Mouse (Mus musculus) ZHBTc4 (cell line): ENCODE results near the gene Rptor.

Source experiments
- DNase-seq: peaks from one replicate; pipeline ENCODE4 v3.0.0-alpha.2; 2011; ENCODE audit warnings: low read depth, low spot score

Gene Rptor

GRCm38 (mm10) chr11:119783653-119784052, 180.9 kb downstream of the Rptor start:
- DNase-seq, result no peak

- no peak for DNase-seq
Observed at GRCm38 (mm10) chr11:119784672-119785341, 182.1 kb downstream of the Rptor start.

- DNase-seq, result no peak
Observed at GRCm38 (mm10) chr11:119785661-119786384, 183.1 kb downstream of the Rptor start.

GRCm38 (mm10) chr11:119786385-119786880, 183.7 kb downstream of the Rptor start:
- DNase-seq, result no peak

- no peak for DNase-seq
Observed at GRCm38 (mm10) chr11:119788488-119788887, 185.8 kb downstream of the Rptor start.

GRCm38 (mm10) chr11:119788919-119789713, 186.4 kb downstream of the Rptor start:
- no peak for DNase-seq

GRCm38 (mm10) chr11:119791923-119792564, 189.3 kb downstream of the Rptor start:
- no peak for DNase-seq

- DNase-seq, result no peak
Observed at GRCm38 (mm10) chr11:119793378-119793777, 190.7 kb downstream of the Rptor start.

- no peak for DNase-seq
Observed at GRCm38 (mm10) chr11:119794020-119794419, 191.3 kb downstream of the Rptor start.

- no peak for DNase-seq
Observed at GRCm38 (mm10) chr11:119794671-119795070, 192.0 kb downstream of the Rptor start.

- no peak for DNase-seq
Observed at GRCm38 (mm10) chr11:119796406-119796805, 193.7 kb downstream of the Rptor start.

GRCm38 (mm10) chr11:119796846-119797245, 194.1 kb downstream of the Rptor start:
- DNase-seq, result no peak

GRCm38 (mm10) chr11:119799536-119799935, 196.8 kb downstream of the Rptor start:
- peak; percentile 63 for DNase-seq

- DNase-seq, result peak; percentile 13
Observed at GRCm38 (mm10) chr11:119801855-119802254, 199.2 kb downstream of the Rptor start.

GRCm38 (mm10) chr11:119802947-119803346, 200.2 kb downstream of the Rptor start:
- no peak for DNase-seq

- DNase-seq, result no peak
Observed at GRCm38 (mm10) chr11:119804392-119804791, 201.7 kb downstream of the Rptor start.

- no peak for DNase-seq
Observed at GRCm38 (mm10) chr11:119805112-119805750, 202.5 kb downstream of the Rptor start.

GRCm38 (mm10) chr11:119806539-119806938, 203.8 kb downstream of the Rptor start:
- DNase-seq, result no peak

- DNase-seq, result no peak
Observed at GRCm38 (mm10) chr11:119807431-119808031, 204.8 kb downstream of the Rptor start.

GRCm38 (mm10) chr11:119808647-119809280, 206.1 kb downstream of the Rptor start:
- DNase-seq, result no peak
